In the genomic region with DNA sequence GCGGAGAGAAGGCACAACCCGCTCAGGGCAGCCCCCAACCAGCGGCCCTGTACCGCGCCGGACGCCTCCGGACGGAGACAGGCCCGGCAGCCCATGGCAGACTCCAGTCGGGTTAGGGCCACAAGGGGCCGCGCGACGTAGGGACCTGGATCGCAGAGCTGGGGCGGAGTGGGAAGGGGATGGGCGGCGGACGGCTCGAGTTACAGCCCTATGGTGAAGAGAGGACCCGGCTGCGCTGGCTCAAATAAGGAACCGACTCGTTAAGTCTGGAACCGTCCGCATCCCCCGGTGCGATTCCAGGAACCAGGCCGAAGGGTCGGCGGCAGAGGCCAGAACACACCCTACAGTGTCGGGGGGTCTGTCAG, we compare ENCODE assay signal across 8 mouse cellular contexts. TPM values are rescaled to one million over a fixed set of nuclear protein-coding genes. Genes with fewer than 3 reads are reported as not detected.
DNase-seq lines count a peak whose midpoint lies in the region; ATAC-seq lines count a peak whose summit lies in the region.

A gene (minus strand): TSS at position 299 of the 365 bp plus-strand sequence.

- peak within 1 kb of the TSS; percentile 48; the same call in 1 of the 2 replicates for H3K27ac ChIP-seq in forebrain, embryonic 10.5 days
- H3K27ac ChIP-seq in limb, embryonic 13.5 days, result no peak within 1 kb of the TSS
- H3K27ac ChIP-seq in midbrain, embryonic 12.5 days (replicated peaks), result no peak within 1 kb of the TSS

- ATAC-seq in limb, embryonic 13.5 days (ENCODE audit: low FRiP score, low read depth), result peak; percentile 74
- ATAC-seq in midbrain, embryonic 12.5 days (ENCODE audit: low FRiP score, low read depth), result peak; percentile 63

- peak within 1 kb of the TSS; percentile 93 for H3K4me2 ChIP-seq in limb, embryonic 13.5 days (replicated peaks)
- H3K4me2 ChIP-seq in midbrain, embryonic 12.5 days (replicated peaks), result peak within 1 kb of the TSS; percentile 60

- H3K4me1 ChIP-seq in forebrain, embryonic 10.5 days, result peaks cover 41% of the 10 kb centered on the region
- H3K4me1 ChIP-seq in limb, embryonic 13.5 days, result peaks cover 40% of the 10 kb centered on the region
- H3K4me1 ChIP-seq in midbrain, embryonic 12.5 days, result peaks cover 32% of the 10 kb centered on the region

- peaks cover 73% of the 10 kb centered on the region for H3K27me3 ChIP-seq in forebrain, embryonic 10.5 days (ENCODE audit: poor library complexity, severe bottlenecking)
- H3K27me3 ChIP-seq in limb, embryonic 13.5 days, result peaks cover 63% of the 10 kb centered on the region
- peaks cover 69% of the 10 kb centered on the region for H3K27me3 ChIP-seq in midbrain, embryonic 12.5 days

- intact Hi-C loops in heart, postnatal 10 days (cut with DNase I), result no loop called here

- H3K4me3 ChIP-seq in forebrain, embryonic 10.5 days, result peak within 1 kb of the TSS; percentile 51
- H3K4me3 ChIP-seq in limb, embryonic 13.5 days, result peak within 1 kb of the TSS; percentile 55
- H3K4me3 ChIP-seq in midbrain, embryonic 12.5 days, result peak within 1 kb of the TSS; percentile 43

- peak within 1 kb of the TSS; percentile 75 for H3K9ac ChIP-seq in limb, embryonic 13.5 days
- peak within 1 kb of the TSS; percentile 59 for H3K9ac ChIP-seq in midbrain, embryonic 12.5 days (replicated peaks)

- peak; percentile 16 to 68 for DNase-seq in spleen, postnatal 4 days (ENCODE audit: low spot score in 2 of 2)
- DNase-seq in spleen, postnatal 14 days (ENCODE audit: low spot score in 2 of 2), result no peak
- peak; percentile 73 for DNase-seq in forebrain, embryonic 10.5 days (ENCODE audit: extremely low spot score, low spot score)
- DNase-seq in heart, postnatal 10 days, result peak; percentile 76 to 78
- DNase-seq in urinary bladder, adult 2 months (ENCODE audit: low spot score), result peak; percentile 56
- no peak for DNase-seq in frontal cortex, postnatal 25 days (ENCODE audit: low spot score in 2 of 2)

- H3K36me3 ChIP-seq in forebrain, embryonic 10.5 days (replicated peaks), result peaks cover 49% of the 10 kb centered on the region
- H3K36me3 ChIP-seq in limb, embryonic 13.5 days, result peaks cover 68% of the 10 kb centered on the region
- peaks cover 44% of the 10 kb centered on the region for H3K36me3 ChIP-seq in midbrain, embryonic 12.5 days

- no peaks in the 10 kb centered on the region for H3K9me3 ChIP-seq in forebrain, embryonic 10.5 days
- H3K9me3 ChIP-seq in limb, embryonic 13.5 days, result no peaks in the 10 kb centered on the region
- H3K9me3 ChIP-seq in midbrain, embryonic 12.5 days, result no peaks in the 10 kb centered on the region

- whole genome bisulfite sequencing in forebrain, embryonic 10.5 days, result under 1% methylated on average over 33 of the region's 33 CpGs
- WGBS in limb, embryonic 13.5 days, result under 1% methylated on average over 33 of the region's 33 CpGs
- under 1% methylated on average over 33 of the region's 33 CpGs for WGBS in midbrain, embryonic 12.5 days

RNA-seq across cellular contexts. Expression of the gene that starts here (rescaled TPM):
- 1.8 and 2.8 TPM in 2 replicates for polyA plus RNA-seq in forebrain, embryonic 10.5 days (2016; fragmentation: Nextera tagmentation; extraction: Ambion mirVana)
- total RNA-seq in heart, postnatal 10 days (2021), result 10 to 100 TPM; 24.9 to 25.9 TPM
- polyA plus RNA-seq in limb, embryonic 13.5 days (2015; fragmentation: Nextera tagmentation; extraction: Ambion mirVana), result 17.1 and 19.1 TPM in 2 replicates
- 4.4 and 5.7 TPM in 2 replicates for polyA plus RNA-seq in midbrain, embryonic 12.5 days (2016; fragmentation: Nextera tagmentation; extraction: Ambion mirVana)
- 138 and 226 TPM in 2 replicates for polyA plus RNA-seq in urinary bladder, adult 2 months (2012; rRNA removed)

Comparison
In these comparisons a context has a peak if more than half of its experiments do, and no peak if none do; other contexts are left out.
1. DNase-seq: peak in spleen, postnatal 4 days (2 of 2), forebrain, embryonic 10.5 days (single experiment), heart, postnatal 10 days (2 of 2) and urinary bladder, adult 2 months (single experiment); none in spleen, postnatal 14 days (0 of 2) and frontal cortex, postnatal 25 days (0 of 2).
2. Peak in every context shown above with its lines, with median percentiles within 50 percentile points of each other: H3K4me3 ChIP-seq.